Mouse (Mus musculus): ENCODE results near the gene Gm28047.

DNA sequence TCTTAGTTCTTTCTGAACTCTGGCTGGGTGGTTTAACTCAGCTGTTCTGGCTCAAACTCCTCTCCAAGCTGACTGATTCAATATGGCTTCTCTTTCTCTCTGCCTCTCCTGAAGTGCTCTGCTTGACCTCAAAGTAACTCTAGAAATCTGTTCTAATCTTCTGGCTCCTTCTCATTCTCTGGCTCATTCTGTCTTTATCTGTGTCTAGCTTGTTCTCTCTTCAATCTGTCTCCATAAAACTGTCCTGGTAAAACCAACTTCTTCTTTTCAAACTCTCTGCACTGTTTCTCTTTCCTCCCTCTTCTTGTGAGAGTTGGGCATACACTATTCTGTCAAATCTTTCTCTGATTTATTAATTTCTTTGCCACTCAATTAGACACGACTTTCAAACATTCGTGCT is 57.0 kb downstream of the Gm28047 start:
- TF ChIP-seq TCF12 (IDR thresholded peaks at IDR 0.05; ENCODE audit: insufficient read depth, poor library complexity, severe bottlenecking) (no peak), POLR2A (IDR thresholded peaks at IDR 0.05; ENCODE audit: insufficient read length, low read depth) (no peak), CEBPB (IDR thresholded peaks at IDR 0.05; ENCODE audit: insufficient read depth, poor library complexity, severe bottlenecking) (no peak), E2F4 (IDR thresholded peaks at IDR 0.05; ENCODE audit: insufficient read depth) (no peak), POLR2AphosphoS2 (IDR thresholded peaks at IDR 0.05; ENCODE audit: insufficient read length, low read depth) (no peak), MAX (IDR thresholded peaks at IDR 0.05; ENCODE audit: low read depth) (no peak), MYOG (IDR thresholded peaks at IDR 0.05; ENCODE audit: control insufficient read depth in 1 of 3, insufficient read depth in 1 of 3, insufficient read length in 2 of 3, low read depth in 2 of 3) (no peak), MYOD1 (IDR thresholded peaks at IDR 0.05; ENCODE audit: control insufficient read depth in 1 of 3, insufficient read length in 2 of 3, low read depth in 2 of 3) (no peak), SRF (IDR thresholded peaks at IDR 0.05; ENCODE audit: control insufficient read depth, insufficient read length, low read depth) (no peak), TCF3 (IDR thresholded peaks at IDR 0.05; ENCODE audit: insufficient read length, low read depth) (no peak), USF1 (IDR thresholded peaks at IDR 0.05; ENCODE audit: low read depth) (no peak), REST (IDR thresholded peaks at IDR 0.05; ENCODE audit: insufficient read depth, insufficient read length) (no peak)
